8 mouse cellular contexts compared by ENCODE assay signal in the genomic region with DNA sequence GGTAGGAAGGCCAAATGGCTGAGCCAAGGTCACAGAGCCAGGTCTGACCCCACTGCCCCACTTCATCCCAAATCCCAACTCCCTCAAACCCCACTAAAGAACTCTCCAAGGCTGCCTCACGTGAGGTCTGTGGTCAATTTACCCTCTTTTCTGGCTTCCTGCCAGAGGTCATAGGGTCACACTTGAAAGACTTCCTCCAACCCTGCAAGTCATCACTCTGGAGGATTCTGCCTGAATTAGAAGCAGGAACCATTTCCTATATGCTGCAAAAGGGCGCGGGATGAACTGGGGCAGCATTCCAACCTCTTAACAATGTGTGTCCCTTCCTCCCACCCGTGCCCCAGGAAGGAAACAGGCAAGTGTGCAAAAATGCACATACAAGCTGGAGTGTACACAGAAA. TPM values are rescaled to one million over a fixed set of nuclear protein-coding genes. Genes with fewer than 3 reads are reported as not detected.
DNase-seq lines count a peak whose midpoint lies in the region; ATAC-seq and TF ChIP-seq lines count a peak whose summit lies in the region.

No protein-coding gene starts in this region.

- peaks cover 5% of the 10 kb centered on the region for H3K9me3 ChIP-seq in hindbrain, embryonic 10.5 days
- H3K9me3 ChIP-seq in hindbrain, embryonic 16.5 days (ENCODE audit: control insufficient read depth, low read length): no peaks in the 10 kb centered on the region
- H3K9me3 ChIP-seq in heart, embryonic 13.5 days: peaks cover 4% of the 10 kb centered on the region
- H3K9me3 ChIP-seq in limb, embryonic 11.5 days (ENCODE audit: control insufficient read depth, low read length): no peaks in the 10 kb centered on the region

- no peak overlapping the region for H3K4me3 ChIP-seq in hindbrain, embryonic 10.5 days
- H3K4me3 ChIP-seq in hindbrain, embryonic 16.5 days (ENCODE audit: low read length): no peak overlapping the region
- no peak overlapping the region for H3K4me3 ChIP-seq in heart, embryonic 13.5 days
- no peak overlapping the region for H3K4me3 ChIP-seq in limb, embryonic 11.5 days (ENCODE audit: low read depth, low read length)

- H3K36me3 ChIP-seq in hindbrain, embryonic 10.5 days: no peaks in the 10 kb centered on the region
- H3K36me3 ChIP-seq in hindbrain, embryonic 16.5 days (ENCODE audit: control insufficient read depth, insufficient read depth, low read length): no peaks in the 10 kb centered on the region
- no peaks in the 10 kb centered on the region for H3K36me3 ChIP-seq in heart, embryonic 13.5 days
- H3K36me3 ChIP-seq in limb, embryonic 11.5 days (ENCODE audit: control insufficient read depth, insufficient read depth, low read length): no peaks in the 10 kb centered on the region

- no peak for ATAC-seq in hindbrain, embryonic 16.5 days
- ATAC-seq in heart, embryonic 13.5 days (ENCODE audit: extremely low read depth, insufficient number of reproducible peaks, low FRiP score, low TSS enrichment): no peak
- ATAC-seq in limb, embryonic 11.5 days (ENCODE audit: insufficient number of reproducible peaks, low FRiP score, low TSS enrichment, low read depth): no peak

- peak; percentile 72 for DNase-seq in hindbrain, embryonic 10.5 days (ENCODE audit: low spot score)
- peak; percentile 31 for DNase-seq in brain, embryonic 14.5 days (ENCODE audit: low read depth)
- peak; percentile 78 for DNase-seq in limb, embryonic 11.5 days (ENCODE audit: low spot score)
- DNase-seq in yolk sac, embryonic 10.5 days (ENCODE audit: low spot score): peak; percentile 88
- no peak for DNase-seq in right cerebral cortex, adult 18-20 months
- DNase-seq in frontal cortex, postnatal 10 days (ENCODE audit: low spot score in 2 of 2): no peak

- H3K9ac ChIP-seq in hindbrain, embryonic 16.5 days (ENCODE audit: low read depth, low read length): no peak overlapping the region
- H3K9ac ChIP-seq in heart, embryonic 13.5 days: no peak overlapping the region; the same call in 1 of the 2 replicates
- no peak overlapping the region for H3K9ac ChIP-seq in limb, embryonic 11.5 days (ENCODE audit: low read length)

- peaks cover 30% of the 10 kb centered on the region for H3K4me1 ChIP-seq in hindbrain, embryonic 10.5 days (replicated peaks)
- H3K4me1 ChIP-seq in hindbrain, embryonic 16.5 days (ENCODE audit: control insufficient read depth, insufficient read depth, low read depth, low read length): no peaks in the 10 kb centered on the region
- H3K4me1 ChIP-seq in heart, embryonic 13.5 days: peaks cover 38% of the 10 kb centered on the region
- H3K4me1 ChIP-seq in limb, embryonic 11.5 days (ENCODE audit: control insufficient read depth, insufficient read depth, low read length): peaks cover 6% of the 10 kb centered on the region

- no peak overlapping the region for H3K4me2 ChIP-seq in hindbrain, embryonic 16.5 days (ENCODE audit: low read length)
- no peak overlapping the region for H3K4me2 ChIP-seq in heart, embryonic 13.5 days
- no peak overlapping the region for H3K4me2 ChIP-seq in limb, embryonic 11.5 days (ENCODE audit: low read depth, severe bottlenecking)

- no peak for TF ChIP-seq POLR2A in brain, embryonic 14.5 days (IDR thresholded peaks at IDR 0.05; ENCODE audit: borderline replicate concordance, extremely low read depth, insufficient read depth, insufficient read length, poor library complexity, severe bottlenecking)

- H3K27me3 ChIP-seq in hindbrain, embryonic 10.5 days (ENCODE audit: insufficient read depth, poor library complexity, severe bottlenecking): no peaks in the 10 kb centered on the region
- no peaks in the 10 kb centered on the region for H3K27me3 ChIP-seq in hindbrain, embryonic 16.5 days (replicated peaks; ENCODE audit: control insufficient read depth, insufficient read depth, low read length)
- no peaks in the 10 kb centered on the region for H3K27me3 ChIP-seq in heart, embryonic 13.5 days (replicated peaks)
- no peaks in the 10 kb centered on the region for H3K27me3 ChIP-seq in limb, embryonic 11.5 days (ENCODE audit: control insufficient read depth, insufficient read depth, low read length)

- TF ChIP-seq CTCF in brain, embryonic 14.5 days (IDR thresholded peaks at IDR 0.05; ENCODE audit: borderline replicate concordance, extremely low read depth, insufficient read depth, insufficient read length): no peak

- peak overlapping the region; percentile 83 for H3K27ac ChIP-seq in hindbrain, embryonic 10.5 days
- H3K27ac ChIP-seq in hindbrain, embryonic 16.5 days (ENCODE audit: low read depth, low read length): no peak overlapping the region
- peak overlapping the region; percentile 75 for H3K27ac ChIP-seq in heart, embryonic 13.5 days (replicated peaks)
- peak overlapping the region; percentile 48; the same call in 1 of the 2 replicates for H3K27ac ChIP-seq in limb, embryonic 11.5 days (replicated peaks; ENCODE audit: low read depth, low read length)

- 34% methylated on average over 4 of the region's 4 CpGs for WGBS in hindbrain, embryonic 10.5 days
- 34% methylated on average over 4 of the region's 4 CpGs for WGBS in hindbrain, embryonic 16.5 days
- 8% methylated on average over 4 of the region's 4 CpGs for WGBS in heart, embryonic 13.5 days
- 10% methylated on average over 4 of the region's 4 CpGs for WGBS in limb, embryonic 11.5 days

RNA-seq across cellular contexts. Expression of gene Fam102a, which starts 25.8 kb away (rescaled TPM):
- 10.9 and 11.0 TPM in 2 replicates for polyA plus RNA-seq in hindbrain, embryonic 10.5 days (2016; fragmentation: Nextera tagmentation; extraction: Ambion mirVana)
- polyA plus RNA-seq in hindbrain, embryonic 16.5 days (2015; fragmentation: Nextera tagmentation; extraction: Ambion mirVana): 7.3 and 7.9 TPM in 2 replicates
- polyA plus RNA-seq in brain, embryonic 14.5 days (2012; rRNA removed): 7.7 and 12.9 TPM in 2 replicates
- 5.4 and 5.7 TPM in 2 replicates for polyA plus RNA-seq in heart, embryonic 13.5 days (2015; fragmentation: Nextera tagmentation; extraction: Ambion mirVana)
- 9.8 and 12.4 TPM in 2 replicates for polyA plus RNA-seq in limb, embryonic 11.5 days (2014; fragmentation: Nextera tagmentation; extraction: Ambion mirVana)

RNA-seq across cellular contexts. Expression of gene Slc25a25, which starts 58.0 kb away (rescaled TPM):
- polyA plus RNA-seq in hindbrain, embryonic 10.5 days (2016; fragmentation: Nextera tagmentation; extraction: Ambion mirVana): 28.8 and 34.4 TPM in 2 replicates
- 55.0 and 60.6 TPM in 2 replicates for polyA plus RNA-seq in hindbrain, embryonic 16.5 days (2015; fragmentation: Nextera tagmentation; extraction: Ambion mirVana)
- polyA plus RNA-seq in brain, embryonic 14.5 days (2012; rRNA removed): 40.2 and 46.1 TPM in 2 replicates
- 10.7 and 10.9 TPM in 2 replicates for polyA plus RNA-seq in heart, embryonic 13.5 days (2015; fragmentation: Nextera tagmentation; extraction: Ambion mirVana)
- 19.2 and 21.9 TPM in 2 replicates for polyA plus RNA-seq in limb, embryonic 11.5 days (2014; fragmentation: Nextera tagmentation; extraction: Ambion mirVana)

RNA-seq across cellular contexts. Expression of gene Naif1, which starts 59.0 kb away (rescaled TPM):
- polyA plus RNA-seq in hindbrain, embryonic 10.5 days (2016; fragmentation: Nextera tagmentation; extraction: Ambion mirVana): 6.0 and 6.4 TPM in 2 replicates
- 5.1 and 5.2 TPM in 2 replicates for polyA plus RNA-seq in hindbrain, embryonic 16.5 days (2015; fragmentation: Nextera tagmentation; extraction: Ambion mirVana)
- polyA plus RNA-seq in brain, embryonic 14.5 days (2012; rRNA removed): 4.8 and 5.1 TPM in 2 replicates
- 4.2 and 5.0 TPM in 2 replicates for polyA plus RNA-seq in heart, embryonic 13.5 days (2015; fragmentation: Nextera tagmentation; extraction: Ambion mirVana)
- polyA plus RNA-seq in limb, embryonic 11.5 days (2014; fragmentation: Nextera tagmentation; extraction: Ambion mirVana): 5.6 and 6.9 TPM in 2 replicates

Comparison
In these comparisons a context has a peak if more than half of its experiments do, and no peak if none do; other contexts are left out.
1. DNase-seq: peak in hindbrain, embryonic 10.5 days (single experiment), brain, embryonic 14.5 days (single experiment), limb, embryonic 11.5 days (single experiment) and yolk sac, embryonic 10.5 days (single experiment); none in right cerebral cortex, adult 18-20 months (single experiment) and frontal cortex, postnatal 10 days (0 of 2).